Mouse (Mus musculus) lung, postnatal 14 days (tissue): Measurements from ENCODE around the gene 4930556J24Rik.
"Not testable (repeated sequence)": the region's sequence is repeated elsewhere in the genome, so short reads cannot be mapped to it uniquely, and the experiment has no call there.

ENCODE experiments used
- DNase-seq: peaks from one replicate; pipeline ENCODE4 v3.0.0; 2021

4930556J24Rik gene

GRCm38 (mm10) chr11:3976678-3977077 lies at the start of gene 4930556J24Rik:
4930556J24Rik (minus strand) TSS chr11:3976778.
- no peak for DNase-seq

DNA sequence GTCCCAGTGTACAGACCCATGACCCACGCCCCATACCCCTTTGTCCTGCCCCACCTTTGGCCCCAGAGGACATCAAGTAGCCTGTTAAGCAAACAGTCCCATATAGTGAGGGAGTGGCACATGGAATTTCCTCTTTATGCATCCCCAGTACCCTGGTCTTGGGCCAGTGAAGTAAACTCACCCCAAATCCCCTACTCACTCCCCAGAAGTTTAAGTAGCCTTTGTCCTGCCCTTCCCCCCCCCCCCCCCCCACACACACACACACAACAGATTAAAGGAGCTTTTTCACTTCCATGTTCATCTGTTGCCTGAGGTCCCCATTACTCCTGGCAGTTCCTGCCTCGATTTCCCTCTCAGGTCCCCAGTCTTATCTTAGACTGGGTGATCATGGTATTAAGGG lies 46.7 kb upstream of the 4930556J24Rik start:
- DNase-seq: no peak

DNA sequence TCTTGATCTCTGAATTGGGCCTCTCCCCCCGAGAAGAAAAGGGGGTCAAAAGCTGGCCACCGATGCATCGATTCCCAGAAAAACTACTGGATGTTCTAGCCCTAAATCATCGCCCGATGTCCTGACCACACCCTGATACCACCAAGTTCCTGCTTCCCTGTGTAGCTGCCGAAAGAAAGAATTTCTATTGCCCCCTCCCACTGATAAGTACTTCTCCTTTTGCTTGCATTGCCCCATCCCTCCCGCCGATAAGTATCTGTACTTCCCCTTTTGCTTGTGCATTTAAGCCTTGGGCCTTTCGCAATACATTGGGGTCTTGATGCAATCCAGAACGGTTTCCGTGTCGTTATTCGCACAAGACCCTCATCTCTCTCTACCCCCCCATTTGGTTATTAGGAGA lies 45.5 kb upstream of the 4930556J24Rik start:
- not testable (repeated sequence) for DNase-seq

GRCm38 (mm10) chr11:4015796-4016195 lies 39.2 kb upstream of the 4930556J24Rik start:
- DNase-seq: not testable (repeated sequence)

DNA sequence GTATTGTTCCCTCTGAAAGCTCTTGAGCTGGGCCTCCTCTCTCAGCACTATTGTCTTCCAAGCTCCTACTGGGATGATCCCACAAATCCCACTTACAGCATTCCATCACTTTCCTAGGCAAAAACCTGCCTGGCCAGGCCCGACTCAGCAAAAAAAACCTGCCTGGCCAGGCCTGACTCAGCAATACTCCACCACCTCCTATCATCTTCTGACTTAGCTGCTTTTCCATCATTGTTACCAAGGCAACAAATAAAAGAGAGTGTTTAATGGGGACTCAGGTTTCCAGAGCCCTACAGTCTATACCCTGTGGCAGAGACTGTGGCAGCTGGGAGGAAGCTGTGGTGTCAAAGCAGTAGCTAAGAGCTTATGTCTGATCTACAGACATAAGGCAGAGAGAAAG lies 36.0 kb upstream of the 4930556J24Rik start:
- no peak for DNase-seq

DNA sequence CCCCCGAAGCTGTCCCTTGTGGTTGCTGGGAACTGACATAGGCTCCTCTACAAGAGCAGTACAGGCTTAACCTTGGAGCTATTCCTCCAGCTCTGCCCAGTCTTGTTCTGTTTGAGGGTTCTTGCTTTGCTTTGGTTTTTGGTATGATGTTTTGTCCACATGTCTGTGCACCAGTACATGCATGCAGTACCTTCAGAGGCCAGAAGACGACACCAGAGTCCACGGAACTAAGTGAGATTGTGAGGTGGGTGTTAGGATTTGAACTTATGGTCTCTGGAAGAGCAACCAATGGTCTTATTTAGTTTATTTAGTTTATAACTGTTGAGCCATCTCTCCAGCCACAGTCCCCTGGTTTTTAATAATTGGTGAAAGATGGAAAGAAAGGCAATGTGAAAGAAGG lies 29.9 kb upstream of the 4930556J24Rik start:
- no peak for DNase-seq

GRCm38 (mm10) chr11:4005220-4005805 lies 28.7 kb upstream of the 4930556J24Rik start:
- no peak for DNase-seq

DNA sequence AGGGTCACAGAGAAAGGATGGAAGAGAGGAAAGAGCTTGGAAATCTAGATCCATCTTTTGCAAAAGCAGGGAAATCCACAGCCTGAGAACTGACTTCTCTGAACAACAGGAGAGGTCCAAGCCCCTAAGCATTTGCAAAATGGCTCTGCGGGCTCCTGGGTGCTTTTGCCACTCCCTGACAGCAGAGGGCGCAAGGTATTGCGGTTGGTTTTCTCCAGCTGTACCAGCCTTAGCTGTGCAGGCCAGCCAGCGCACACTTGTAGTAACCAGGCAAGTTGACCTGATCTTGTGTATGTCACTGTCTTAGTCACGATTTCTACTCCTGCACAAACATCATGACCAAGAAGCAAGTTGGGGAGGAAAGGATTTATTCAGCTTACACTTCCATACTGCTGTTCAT lies 25.0 kb upstream of the 4930556J24Rik start:
- peak; percentile 80 for DNase-seq

- DNase-seq: no peak
Measured at GRCm38 (mm10) chr11:3999547-3999946, 23.0 kb upstream of the 4930556J24Rik start.

DNA sequence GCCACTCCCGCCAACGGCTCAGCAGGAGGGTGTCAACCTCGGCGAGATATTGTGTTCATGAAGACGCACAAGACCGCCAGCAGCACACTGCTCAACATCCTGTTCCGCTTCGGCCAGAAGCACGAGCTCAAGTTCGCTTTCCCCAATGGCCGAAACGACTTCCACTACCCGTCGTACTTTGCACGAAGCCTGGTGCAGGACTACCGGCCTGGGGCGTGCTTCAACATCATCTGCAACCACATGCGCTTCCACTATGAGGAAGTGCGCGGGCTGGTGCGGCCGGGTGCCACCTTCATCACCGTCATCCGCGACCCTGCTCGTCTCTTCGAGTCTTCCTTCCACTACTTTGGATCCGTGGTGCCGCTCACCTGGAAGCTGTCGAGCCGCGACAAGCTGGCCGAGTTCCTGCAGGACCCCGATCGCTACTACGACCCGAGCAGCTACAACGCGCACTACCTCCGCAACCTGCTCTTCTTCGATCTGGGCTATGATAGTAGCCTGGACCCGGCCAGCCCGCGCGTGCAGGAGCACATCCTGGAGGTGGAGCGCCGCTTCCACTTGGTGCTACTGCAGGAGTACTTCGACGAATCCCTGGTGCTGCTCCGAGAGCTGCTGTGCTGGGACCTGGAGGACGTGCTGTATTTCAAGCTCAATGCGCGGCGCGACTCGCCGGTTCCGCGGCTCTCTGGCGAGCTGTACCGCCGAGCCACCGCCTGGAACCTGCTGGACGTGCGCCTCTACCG lies 21.6 kb upstream of the 4930556J24Rik start:
- DNase-seq: no peak

- DNase-seq: no peak
Measured at GRCm38 (mm10) chr11:3996840-3997239, 20.3 kb upstream of the 4930556J24Rik start.

DNA sequence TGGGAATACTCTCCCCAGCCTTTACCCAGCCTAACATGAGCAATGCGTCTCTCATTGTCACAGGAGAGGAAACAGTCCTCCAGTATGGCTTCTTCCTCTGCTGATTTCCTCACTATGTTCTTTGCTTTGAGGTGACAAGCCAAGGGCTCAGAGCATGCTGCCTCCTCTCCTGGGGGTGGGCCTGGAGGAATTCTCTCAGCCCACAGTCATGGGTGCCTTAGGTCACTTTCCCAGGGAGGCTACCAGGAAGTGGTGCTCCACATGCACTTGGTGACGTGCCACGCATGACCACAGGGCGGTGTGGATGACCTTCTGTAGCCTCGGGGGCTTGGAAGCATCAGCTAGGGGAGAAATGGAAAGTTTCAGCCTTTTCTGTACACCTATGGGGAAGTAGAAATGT lies 18.9 kb upstream of the 4930556J24Rik start:
- no peak for DNase-seq

- no peak for DNase-seq
Measured at GRCm38 (mm10) chr11:3993914-3994313, 17.3 kb upstream of the 4930556J24Rik start.

GRCm38 (mm10) chr11:3993132-3993531 lies 16.6 kb upstream of the 4930556J24Rik start:
- DNase-seq: no peak

GRCm38 (mm10) chr11:3989748-3990147 lies 13.2 kb upstream of the 4930556J24Rik start:
- DNase-seq: no peak

- DNase-seq: peak; percentile 12
Measured at GRCm38 (mm10) chr11:3983863-3984745, 7.5 kb upstream of the 4930556J24Rik start.

GRCm38 (mm10) chr11:3983291-3983862 lies 6.8 kb upstream of the 4930556J24Rik start, which contains the start of gene Gal3st1:
Gal3st1 (plus strand) TSS chr11:3983636.
- peak; percentile 22 for DNase-seq

GRCm38 (mm10) chr11:3982275-3983209 lies 6.0 kb upstream of the 4930556J24Rik start:
- no peak for DNase-seq

GRCm38 (mm10) chr11:3981536-3981935 lies 5.0 kb upstream of the 4930556J24Rik start:
- no peak for DNase-seq

DNA sequence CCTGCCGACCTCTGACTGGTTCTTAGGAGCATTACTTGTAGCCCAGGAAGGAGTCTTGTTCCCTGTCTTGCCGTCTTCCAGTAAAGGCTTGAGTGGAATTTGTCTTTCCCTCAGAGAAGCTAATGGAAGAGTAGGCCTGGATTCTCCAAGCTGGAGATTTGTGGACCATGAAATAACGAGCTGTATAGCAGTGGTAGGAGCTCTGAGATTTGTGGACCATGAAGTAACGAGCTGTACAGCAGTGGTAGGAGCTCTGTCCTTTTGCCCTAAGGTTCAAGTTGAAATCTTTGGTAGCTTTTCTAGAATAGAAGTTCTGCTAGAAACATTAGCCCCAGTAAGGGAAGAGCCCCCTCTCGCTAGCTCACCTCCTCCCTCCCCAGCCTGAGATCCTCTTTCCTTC lies 1.8 kb upstream of the 4930556J24Rik start:
- DNase-seq: no peak

- no peak for DNase-seq
Measured at GRCm38 (mm10) chr11:3974311-3974710, 2.3 kb downstream of the 4930556J24Rik start.

DNA sequence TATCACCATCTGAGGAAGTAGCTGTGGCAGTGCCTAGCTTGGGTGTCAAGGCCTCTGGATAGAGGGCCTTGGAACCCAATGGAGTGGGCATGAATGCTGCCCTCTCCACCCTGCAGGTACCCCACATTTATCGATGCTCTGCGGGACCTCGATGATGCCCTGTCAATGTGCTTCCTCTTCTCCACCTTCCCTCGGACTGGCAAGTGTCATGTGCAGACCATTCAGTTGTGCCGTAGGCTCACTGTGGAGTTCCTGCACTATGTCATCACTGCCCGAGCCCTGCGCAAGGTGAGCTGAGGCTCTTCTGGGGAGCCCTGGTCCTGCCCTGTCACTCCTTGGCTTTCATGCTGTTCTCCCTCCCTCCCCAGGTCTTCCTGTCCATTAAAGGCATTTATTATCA lies 3.5 kb downstream of the 4930556J24Rik start:
- no peak for DNase-seq
